Mouse (Mus musculus): Measurements from ENCODE around the gene Megf8.
"Not testable (repeated sequence)": the region's sequence is repeated elsewhere in the genome, so short reads cannot be mapped to it uniquely, and the experiment has no call there.

The Megf8 gene

DNA sequence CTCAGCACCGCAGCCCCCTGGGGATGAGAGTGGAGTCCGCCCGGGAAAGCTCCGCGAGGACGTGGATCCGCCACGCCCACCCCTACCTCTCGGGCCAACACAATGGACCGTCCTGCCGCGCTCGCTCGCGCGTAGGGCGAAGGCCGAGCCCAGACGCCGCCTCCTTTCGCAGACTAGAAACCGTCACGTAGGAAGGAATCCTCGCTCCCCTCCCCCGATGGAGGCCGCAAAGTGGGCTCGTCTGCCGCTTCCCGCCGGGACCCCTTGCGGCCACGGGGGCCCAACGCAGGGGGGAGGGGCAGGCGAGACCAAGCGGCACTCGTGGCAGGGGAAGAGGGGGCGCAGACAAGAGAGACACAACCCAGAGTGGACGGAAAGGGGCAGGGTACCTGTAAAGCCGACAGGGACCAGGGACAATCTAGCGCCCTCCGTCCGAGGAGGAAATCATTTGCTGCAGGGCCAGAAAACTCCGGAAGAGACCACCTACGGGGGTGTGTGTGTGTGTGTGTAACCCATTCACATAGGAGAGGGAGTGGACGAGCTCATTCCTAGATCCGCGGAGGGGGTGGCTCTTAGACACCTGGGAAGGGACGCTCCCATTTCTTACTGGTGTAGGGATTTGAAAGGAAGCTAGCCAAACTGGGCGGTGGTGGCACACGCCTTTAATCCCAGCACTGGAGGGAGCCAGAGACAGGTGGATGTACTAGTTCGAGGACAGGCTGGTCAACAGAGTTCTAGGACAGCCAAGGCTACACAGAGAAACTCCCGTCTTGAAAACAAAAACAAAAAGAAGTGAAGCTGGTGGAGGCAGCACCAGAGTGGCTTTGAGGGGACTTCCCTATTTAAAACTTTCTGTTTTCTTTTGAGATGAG lies 19.3 kb upstream of the Megf8 start, which contains the start of gene Pafah1b3:
TSS of gene Pafah1b3 (minus strand) at position 533 of the 872 bp plus-strand sequence.
- DNase-seq, result peak; percentile 85 to 86

DNA sequence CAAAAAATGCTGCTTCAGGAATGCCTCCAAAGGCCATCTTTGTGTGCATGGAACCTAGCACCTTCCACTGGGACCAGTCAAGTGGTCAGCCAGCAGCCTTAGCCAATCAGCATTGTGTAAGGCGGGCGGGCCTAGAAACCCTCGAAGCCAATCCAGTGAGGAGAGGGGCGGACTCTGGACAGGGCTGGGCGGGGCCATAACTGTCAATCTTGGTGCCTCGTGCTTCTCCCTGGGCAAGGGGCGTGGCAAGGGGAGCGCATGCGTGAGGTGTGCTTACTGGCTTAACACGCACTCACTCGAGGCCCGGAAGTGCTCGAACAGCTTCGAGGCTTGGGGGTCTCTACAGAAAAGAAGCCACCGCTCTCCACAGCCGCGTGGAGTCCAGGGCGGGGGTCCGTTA lies 15.9 kb upstream of the Megf8 start, which contains the start of gene Prr19:
TSS of gene Prr19 (plus strand) at position 349 of the 400 bp plus-strand sequence.
- DNase-seq, result peak; percentile 3 to 25

DNA sequence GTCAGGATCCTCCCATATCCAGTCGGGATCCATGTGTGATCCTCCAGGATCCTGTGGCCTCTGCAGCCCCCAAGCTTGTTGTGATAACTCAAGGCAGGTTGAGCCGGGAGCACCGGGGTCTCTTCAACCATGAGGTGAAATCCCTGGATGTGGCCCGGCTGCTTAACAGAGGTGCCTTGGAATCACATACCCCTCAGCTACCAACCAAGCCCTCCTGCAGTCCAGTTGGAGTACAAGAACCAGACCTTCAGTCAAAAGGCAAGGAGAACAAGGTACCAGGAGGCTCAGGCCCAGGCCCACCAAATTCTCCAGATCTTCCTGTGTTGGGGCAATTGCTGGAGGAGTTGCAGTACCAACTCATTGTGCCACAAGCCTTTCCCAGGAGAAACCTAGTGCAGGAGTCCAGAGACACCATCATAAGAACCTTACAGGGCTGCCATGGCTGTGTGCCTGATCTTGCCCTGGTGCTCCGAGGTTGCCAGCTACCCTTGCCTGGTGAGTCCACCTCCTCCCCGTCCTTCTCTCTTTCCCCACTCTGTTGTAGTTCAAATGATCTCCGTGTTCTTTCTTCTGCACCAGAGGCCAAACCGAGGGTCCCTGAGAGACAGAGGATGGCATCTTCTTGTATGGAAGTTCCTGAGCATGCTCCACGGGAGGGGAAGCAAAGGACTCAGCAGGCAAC lies 13.8 kb upstream of the Megf8 start:
- DNase-seq, result peak in 1 of 2 experiments; percentile 0

DNA sequence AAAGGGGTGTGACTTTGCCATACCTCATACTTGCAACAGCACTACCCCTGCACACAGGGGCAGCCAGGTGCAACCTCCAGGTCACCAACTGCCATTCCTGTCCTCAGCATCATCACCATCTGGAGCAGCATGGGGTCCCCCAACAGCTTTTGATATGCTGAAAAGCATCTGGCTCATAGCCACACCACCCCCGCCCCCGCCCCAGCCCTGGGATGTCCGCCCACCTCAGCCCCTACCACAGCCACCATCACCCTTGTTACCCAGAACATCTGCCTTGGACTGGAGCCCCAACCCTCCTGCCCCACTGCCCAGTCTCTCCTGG lies 13.3 kb upstream of the Megf8 start:
- DNase-seq, result no peak

DNA sequence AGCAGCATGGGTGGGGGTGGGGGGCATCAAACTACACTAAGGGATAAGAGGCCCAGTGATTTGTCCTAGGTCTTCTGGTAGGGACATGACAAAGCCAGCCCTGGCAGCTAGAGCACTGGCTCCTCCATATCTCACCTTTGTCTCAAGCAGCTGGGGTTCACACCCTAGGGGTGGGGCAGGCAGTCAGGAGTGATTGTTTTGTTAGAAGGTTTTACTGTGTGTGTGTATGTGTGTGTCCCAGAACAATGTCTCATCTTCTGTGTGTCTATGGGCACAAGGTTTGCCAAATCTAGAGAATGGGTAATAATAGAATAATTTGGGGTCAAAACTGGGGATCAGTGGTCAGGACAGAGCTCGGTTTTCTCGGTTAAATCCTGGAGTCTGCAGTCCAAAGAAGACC lies 11.5 kb upstream of the Megf8 start:
- DNase-seq, result no peak

DNA sequence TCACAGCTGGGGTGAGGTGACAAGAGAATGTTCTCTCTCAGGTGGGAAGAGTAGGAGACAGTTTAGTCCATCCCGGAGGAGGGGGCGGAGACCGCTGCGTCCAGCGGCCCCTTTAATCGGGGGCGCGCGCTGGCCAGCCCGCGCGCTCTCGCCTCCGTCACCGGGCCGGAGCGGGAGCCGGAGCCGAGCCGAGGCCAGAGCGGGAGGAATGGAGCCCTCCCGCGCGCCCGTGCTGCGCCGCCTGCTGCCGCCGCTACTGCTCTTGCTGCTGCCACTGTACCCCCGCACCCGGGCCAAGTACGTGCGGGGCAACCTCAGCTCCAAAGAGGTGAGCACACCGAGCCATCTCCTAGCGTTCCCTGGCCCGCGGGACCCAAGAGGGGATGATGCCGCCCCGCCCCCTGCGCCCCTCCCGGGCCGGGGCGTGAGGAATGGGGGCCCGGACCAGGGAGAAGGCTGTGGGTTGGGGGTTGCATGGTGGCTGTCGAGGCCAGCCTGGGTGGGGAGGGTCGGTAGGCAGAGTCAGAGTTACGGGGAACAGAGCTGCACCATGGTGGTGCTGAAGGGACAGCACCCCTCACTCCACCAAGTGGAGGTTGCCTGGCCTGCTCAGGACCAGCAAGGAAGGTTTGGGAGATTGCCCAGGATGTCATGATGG lies 10.9 kb upstream of the Megf8 start, which contains the start of gene Tmem145:
TSS of gene Tmem145 (plus strand) at position 151 of the 658 bp plus-strand sequence.
- DNase-seq, result peak in 1 of 2 experiments; percentile 31

DNA sequence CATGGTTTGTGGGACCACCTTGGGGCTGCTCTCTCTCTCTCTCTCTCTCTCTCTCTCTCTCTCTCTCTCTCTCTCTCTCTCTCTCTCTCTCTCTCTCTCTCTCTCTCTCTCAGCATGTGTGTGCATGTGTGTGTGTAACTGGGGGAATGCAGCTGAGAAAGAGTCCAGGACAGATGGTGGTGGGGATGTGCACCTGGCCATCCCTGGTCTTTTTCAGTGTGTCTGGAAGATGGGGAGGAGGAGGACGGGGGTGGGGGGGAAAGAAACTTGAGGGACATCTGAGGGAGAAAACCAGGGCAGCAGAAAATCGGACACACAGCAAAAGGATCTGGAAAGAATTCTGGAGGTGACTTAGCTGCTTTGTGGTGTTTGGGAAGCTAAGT lies 10.4 kb upstream of the Megf8 start:
- DNase-seq, result no peak

DNA sequence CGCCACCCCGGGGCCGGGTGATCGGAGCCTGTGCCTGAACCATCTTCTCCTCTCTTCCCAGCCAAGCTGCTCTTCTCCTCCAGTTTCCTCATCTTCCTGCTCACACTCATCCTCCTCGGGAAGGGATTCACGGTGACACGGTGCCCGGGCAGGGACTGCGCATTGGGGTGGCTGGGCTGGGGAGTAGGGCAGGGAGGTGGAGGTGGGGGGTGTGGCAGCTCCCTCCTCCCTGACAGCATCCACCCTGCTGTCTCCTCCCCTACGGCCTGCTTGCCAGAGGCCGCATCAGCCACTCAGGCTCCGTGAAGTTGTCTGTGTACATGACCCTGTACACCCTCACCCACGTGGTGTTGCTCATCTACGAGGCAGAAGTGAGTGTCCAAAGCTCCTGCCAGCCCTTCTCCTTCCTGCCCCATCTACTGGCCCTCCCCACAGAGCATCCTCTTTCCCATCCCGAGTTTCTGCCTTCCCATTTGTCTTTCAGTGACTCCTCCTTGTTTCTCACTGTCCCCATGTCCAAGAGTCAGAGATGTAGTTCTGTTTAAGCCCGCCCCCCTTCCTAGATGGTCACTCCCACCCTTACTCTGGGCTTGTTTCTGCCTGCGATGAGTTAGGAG lies 8.2 kb upstream of the Megf8 start:
- DNase-seq, result no peak

DNA sequence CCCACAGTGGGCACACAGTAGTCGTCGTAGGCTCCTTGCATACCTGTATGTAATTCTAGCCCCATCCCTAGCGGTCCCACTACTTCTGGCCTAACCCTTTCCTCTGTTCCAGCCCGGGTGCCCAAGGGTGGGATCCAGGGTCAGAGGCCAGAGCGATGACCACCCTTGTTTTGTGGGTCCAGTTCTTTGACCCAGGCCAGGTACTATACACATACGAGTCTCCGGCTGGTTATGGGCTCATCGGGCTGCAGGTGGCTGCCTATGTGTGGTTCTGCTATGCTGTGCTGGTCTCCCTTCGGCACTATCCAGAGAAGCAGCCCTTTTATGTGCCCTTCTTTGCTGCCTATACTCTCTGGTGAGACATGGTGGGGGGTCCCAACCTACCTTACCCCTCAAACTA lies 7.5 kb upstream of the Megf8 start:
- no peak for DNase-seq

DNA sequence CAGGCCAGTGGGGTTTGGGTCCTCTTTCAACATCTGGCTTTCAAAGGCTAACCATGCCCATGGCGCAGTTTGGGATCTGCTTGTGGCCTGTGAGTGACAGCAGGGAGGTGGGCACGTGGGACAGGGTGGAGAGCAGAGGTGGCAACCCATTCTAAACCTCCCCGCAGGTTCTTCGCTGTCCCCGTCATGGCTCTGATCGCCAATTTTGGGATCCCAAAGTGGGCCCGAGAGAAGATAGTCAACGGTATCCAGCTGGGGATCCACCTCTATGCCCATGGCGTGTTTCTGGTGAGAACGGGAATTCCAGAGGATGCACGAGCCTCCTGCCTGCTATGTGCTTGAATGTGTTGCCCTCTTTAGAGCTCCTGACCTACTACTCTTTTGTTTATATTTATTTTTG lies 5.8 kb upstream of the Megf8 start:
- DNase-seq, result no peak

DNA sequence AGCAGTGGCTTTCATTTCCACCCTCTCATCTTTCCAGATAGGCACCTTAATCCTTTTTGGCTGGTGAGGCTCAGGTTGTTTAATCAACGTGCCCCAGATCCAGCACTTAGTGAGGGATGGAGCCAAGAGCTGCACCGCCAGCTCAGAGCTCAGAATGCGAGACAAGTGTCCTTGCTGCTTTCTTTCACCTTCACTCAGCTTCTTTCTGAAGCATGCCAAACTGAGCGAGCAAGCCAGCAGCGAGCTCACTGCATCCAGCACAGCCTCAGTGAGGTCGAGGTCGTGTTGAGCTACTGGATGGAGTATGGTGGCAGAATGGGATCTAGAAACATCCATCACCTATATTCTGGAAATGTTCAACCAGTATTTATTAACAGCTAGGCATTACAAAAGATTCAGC lies 3.6 kb upstream of the Megf8 start:
- no peak for DNase-seq

DNA sequence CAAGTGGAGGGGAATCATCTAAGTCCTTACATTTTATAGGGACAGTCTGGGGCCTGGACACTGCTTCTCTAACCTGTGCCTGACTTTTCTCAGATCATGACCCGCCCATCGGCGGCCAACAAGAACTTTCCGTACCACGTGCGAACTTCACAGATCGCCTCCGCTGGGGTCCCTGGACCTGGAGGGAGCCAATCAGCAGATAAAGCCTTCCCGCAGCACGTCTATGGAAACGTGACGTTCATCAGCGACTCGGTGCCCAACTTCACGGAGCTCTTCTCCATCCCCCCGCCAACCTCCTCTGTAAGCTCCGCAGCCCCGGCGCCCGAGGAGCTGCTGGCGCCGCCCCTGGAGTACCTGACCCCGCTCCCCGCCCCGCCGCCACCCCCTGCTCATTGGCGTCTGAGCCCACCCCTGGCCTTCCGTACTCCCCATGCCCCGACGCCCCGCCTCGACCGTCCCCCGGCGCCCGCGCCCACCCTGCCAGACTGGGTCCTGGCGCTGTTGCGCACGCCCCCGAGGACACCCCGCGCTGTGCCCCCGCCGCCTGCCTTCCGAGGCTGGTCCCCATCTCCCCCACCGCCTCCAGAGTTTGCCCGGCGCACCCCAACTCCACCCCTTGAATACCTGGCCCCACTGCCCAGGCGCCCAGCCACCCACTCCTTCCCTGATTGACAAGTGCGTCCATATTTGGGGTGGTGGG lies 2.2 kb upstream of the Megf8 start:
- DNase-seq, result no peak

DNA sequence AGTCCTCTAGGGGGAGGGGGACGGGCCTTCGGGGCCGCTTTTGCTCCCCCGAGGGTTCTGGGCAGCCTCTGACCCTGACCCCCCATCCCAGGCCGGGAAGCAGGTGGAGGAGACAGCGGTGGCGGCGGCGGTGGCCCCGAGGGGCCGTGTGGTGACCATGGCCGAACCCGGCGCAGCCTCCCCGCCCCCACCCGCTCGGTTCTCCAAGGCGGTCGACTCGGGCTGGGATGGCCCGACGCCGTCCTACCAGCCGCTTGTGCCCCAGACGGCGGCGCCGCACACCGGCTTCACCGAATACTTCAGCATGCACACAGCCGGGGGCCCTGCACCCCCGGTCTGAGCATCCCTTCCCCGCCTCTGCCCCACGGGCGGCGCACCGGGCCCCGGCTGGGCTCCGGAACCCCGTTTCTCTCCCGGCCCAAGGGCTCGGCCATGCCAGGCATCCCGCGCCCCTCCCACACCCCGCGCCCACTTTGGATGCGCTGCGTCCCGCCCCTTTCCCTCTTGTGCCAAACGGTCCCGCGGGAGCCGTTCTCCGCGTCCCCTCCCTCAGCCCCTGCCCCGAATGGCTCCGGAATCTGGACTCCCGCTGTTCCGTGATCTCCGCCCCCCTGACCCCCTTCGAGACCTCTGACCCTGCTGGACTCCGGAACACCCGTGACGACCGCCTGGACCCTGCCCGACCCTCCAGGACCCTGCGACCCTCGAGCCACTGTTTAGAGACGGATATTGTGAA lies 1.5 kb upstream of the Megf8 start:
- DNase-seq, result peak in 1 of 2 experiments; percentile 36

DNA sequence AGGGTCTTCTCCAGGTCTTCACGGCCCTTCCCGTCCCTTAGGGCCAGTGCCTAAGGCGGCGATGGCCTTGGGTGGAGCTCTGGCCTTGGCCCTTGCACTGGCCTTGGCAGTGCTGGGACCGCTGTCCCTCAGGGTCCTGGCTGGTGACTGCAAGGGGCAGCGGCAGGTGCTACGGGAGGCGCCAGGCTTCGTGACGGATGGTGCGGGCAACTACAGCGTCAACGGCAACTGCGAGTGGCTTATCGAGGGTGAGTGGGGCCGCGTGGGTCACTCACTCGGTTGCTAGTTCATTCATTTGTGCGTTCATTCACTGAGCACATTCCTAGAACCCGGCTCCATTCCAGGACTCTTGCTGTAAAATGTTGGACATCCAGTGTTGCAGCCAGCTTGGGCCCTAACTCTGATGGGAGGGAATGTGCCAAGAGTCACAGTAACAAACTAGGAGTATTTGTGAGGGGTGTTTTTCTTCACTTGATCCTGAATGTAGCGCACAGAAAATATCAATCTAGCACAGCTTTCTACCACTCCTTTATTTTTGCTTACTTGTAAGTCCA lies 559 bp downstream of the Megf8 start:
- DNase-seq, result no peak

DNA sequence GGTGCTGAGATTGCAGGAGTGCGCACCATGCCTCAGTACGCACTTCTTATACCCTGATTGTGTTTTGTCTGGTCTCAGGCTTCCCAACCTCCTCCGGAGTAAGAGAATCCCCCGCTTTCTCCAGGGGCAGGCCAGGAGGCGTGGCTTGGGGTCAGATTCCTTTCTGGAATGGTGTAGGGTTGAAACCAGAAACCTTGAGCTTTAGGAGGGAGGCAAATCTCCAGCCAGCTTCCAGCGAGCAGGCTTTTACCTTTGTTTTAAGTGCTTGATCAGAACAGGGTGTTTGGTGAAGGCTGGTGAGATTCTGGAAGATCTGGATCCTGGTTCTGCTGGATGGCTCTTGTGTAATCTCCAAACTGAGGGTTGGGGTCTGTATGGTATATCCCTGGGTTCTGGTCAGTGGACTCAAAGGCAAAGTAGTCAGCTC lies 5.1 kb downstream of the Megf8 start:
- DNase-seq, result no peak

DNA sequence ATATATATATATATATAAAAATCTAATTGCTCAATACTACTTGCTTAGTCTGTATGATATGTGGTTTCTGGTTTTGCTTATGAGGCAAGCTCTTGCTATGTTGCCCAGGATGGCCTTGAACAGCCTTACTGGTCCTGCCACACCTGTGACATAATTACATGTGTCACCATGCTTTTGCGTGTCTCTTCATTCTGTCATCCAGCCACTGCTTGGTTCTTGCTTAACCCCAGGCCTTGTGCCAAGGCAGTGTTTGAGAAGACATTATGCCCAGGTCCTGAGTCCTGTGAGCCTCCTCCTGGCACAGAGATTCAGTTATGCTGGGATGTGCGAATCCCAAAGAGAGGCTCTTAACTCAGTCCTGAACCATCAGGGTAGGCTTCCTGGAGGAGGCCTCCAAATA lies 6.3 kb downstream of the Megf8 start:
- no peak for DNase-seq

DNA sequence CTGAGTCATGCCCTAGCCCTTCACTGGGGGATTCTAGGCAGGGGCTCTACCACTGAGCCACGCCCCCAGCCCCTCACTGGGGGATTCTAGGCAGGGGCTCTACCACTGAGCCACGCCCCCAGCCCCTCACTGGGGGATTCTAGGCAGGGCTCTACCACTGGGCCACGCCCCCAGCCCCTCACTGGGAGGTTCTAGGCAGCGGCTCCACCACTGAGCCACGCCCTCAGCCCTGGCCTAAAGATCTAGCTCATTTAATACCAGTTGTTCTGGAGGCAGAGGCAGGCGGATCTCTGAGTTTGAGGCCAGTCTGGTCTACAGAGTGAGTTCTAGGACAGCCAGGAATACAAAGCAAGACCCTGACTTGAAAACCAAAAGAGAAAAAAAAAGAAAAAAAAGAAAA lies 8.5 kb downstream of the Megf8 start:
- DNase-seq, result not testable (repeated sequence)

DNA sequence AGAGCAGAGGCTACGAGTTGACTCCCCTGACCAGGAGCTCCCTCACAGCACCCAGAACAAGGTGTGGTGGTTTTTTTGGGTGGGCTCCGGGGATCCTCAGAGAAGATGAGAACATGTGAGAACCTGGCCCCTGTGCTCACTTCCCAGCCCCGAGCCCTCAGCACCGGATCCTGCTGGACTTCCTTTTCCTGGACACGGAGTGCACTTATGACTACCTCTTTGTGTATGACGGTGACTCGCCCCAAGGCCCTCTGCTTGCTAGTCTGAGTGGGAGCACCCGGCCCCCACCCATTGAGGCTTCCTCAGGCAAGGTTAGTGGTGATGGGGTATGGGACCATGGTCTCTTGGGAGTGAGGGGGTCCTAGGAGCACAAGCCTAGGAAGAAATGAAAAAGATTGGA lies 9.3 kb downstream of the Megf8 start:
- no peak for DNase-seq

DNA sequence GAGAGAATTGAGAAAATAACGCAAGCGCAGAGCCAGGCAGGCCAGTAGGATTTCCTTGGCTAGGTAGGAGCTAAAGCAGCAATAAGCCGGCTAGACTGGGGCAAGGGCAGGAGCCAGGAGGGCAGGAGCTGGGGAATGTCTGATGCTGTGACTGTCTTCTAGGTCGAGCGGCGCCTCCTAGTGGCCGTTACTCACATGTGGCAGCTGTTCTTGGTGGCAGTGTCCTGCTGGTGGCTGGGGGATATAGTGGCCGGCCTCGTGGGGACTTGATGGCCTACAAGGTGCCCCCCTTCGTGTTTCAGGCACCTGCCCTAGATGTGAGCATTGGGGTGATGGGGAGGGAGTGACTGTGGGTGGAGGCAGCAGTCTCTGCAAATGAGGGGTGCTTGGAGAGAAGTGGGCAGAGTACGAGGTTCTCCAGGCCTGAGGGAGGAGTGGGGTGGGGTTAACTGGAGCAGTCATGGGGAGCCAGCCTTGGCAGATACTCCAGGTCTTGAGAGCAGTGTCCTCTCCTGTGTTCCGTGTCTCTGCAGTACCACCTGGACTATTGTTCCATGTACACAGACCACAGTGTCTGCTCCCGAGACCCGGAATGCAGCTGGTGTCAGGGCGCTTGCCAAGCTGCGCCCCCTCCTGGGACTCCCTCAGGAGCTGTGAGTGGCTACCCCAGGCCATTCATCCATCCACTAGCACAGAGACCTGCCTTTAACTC lies 16.8 kb downstream of the Megf8 start:
- peak; percentile 71 to 72 for DNase-seq

DNA sequence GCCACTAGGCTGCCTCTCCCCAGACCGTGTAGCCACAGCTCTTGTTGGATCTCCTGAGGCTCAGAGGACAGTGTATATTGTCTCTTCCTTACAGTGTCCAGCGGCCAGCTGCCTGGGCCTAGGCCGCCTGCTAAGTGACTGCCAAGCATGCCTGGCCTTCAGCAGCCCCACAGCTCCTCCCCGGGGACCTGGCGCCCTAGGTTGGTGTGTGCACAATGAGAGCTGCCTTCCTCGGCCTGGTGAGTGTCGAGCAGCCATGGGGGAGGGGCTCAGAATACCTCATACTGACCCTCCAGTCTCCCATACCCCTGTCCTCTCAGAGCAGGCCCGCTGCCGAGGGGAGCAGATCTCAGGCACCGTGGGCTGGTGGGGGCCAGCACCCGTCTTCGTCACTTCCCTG lies 17.5 kb downstream of the Megf8 start:
- no peak for DNase-seq

DNA sequence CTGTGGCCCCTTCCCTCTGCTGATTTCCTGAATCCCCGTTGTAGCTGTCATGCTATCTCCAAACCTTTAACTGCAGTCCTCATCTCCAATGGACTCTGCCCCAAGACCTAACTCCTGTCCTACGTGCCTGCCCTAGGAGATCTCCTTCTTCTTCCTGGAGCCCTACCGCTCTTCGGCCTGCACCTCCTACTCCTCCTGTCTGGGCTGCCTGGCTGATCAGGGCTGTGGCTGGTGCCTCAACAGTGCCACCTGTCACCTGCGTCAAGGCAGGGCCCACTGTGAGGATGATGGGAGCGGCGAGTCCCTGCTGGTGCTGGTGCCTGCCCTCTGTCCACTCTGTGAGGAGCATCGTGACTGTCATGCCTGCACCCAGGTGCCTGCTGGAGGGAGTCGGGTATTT lies 22.4 kb downstream of the Megf8 start:
- DNase-seq, result no peak

All from thymus, postnatal 36 days (tissue).